Mouse (Mus musculus) ES-Bruce4 (cell line): ENCODE measurements around the gene Ctnna3. TPM values are rescaled to one million over a fixed set of nuclear protein-coding genes. Genes with fewer than 3 reads are reported as not detected.

ENCODE experiments used
- H3K27ac ChIP-seq: 2 replicates; pipeline ENCODE4 v1.5.1; 2012; ENCODE audit warnings: low read length, inconsistent platforms; ENCODE audit not compliant: insufficient read depth
- H3K27me3 ChIP-seq: 2 replicates; pipeline ENCODE4 v1.6.1; 2012; ENCODE audit warnings: mild to moderate bottlenecking, low read length, inconsistent platforms; ENCODE audit not compliant: control insufficient read depth, poor library complexity, insufficient read depth, severe bottlenecking
- H3K36me3 ChIP-seq: 2 replicates; pipeline ENCODE4 v1.6.1; 2012; ENCODE audit warnings: inconsistent platforms, mild to moderate bottlenecking, low read length, moderate library complexity; ENCODE audit not compliant: control insufficient read depth, poor library complexity, insufficient read depth, severe bottlenecking
- H3K4me1 ChIP-seq: one replicate; pipeline ENCODE4 v1.8.1; 2011; ENCODE audit warnings: low read length; ENCODE audit not compliant: control insufficient read depth, insufficient read depth
- H3K4me3 ChIP-seq: 2 replicates; pipeline ENCODE4 v1.5.1; 2011; ENCODE audit warnings: low read depth, mild to moderate bottlenecking, low read length
- H3K9ac ChIP-seq: 2 replicates; pipeline ENCODE4 v1.6.1; 2012; ENCODE audit warnings: low read depth, mild to moderate bottlenecking, inconsistent platforms; ENCODE audit not compliant: poor library complexity, severe bottlenecking
- H3K9me3 ChIP-seq: replicated peaks from 2 replicates; pipeline ENCODE4 v1.6.1; 2012; ENCODE audit warnings: mild to moderate bottlenecking, low read length, inconsistent platforms; ENCODE audit not compliant: control insufficient read depth, poor library complexity, insufficient read depth, severe bottlenecking
- CTCF ChIP-seq: IDR thresholded peaks from one replicate; pipeline ENCODE4 v1.8.1; 2011; ENCODE audit warnings: low read depth, low read length
- EP300 ChIP-seq: IDR thresholded peaks from 2 replicates; pipeline ENCODE4 v1.6.1; 2011; ENCODE audit warnings: low read depth, low read length; ENCODE audit not compliant: insufficient read depth
- POLR2A ChIP-seq: IDR thresholded peaks from one replicate; pipeline ENCODE4 v1.8.1; 2011; ENCODE audit warnings: low read length; ENCODE audit not compliant: insufficient read depth
- polyA plus RNA-seq: library from polyadenylated mRNA; stranded (reverse); fragments of >200 nt; gene quantifications from 2 replicates; pipeline ENCODE4 v1.2.4, GENCODE M21; 2011; ENCODE audit warnings: low read depth; ENCODE audit not compliant: missing spikeins, insufficient read depth, insufficient read length

Ctnna3 gene
- polyA plus RNA-seq, 1 experiment = not detected

- Histone ChIP-seq H3K9me3 (no peaks in the 10 kb centered on the region), H3K36me3 (no peaks in the 10 kb centered on the region), H3K27me3 (no peaks in the 10 kb centered on the region), H3K4me1 (no peaks in the 10 kb centered on the region), H3K27ac (no peak overlapping the region), H3K4me3 (no peak overlapping the region), H3K9ac (no peak overlapping the region)
- no peak for TF ChIP-seq CTCF
- no peak for TF ChIP-seq POLR2A
- no peak for TF ChIP-seq EP300
Measured at GRCm38 (mm10) chr10:64030901-64031300, 601.0 kb downstream of the Ctnna3 start.

- Histone ChIP-seq H3K4me1 (no peaks in the 10 kb centered on the region), H3K4me3 (no peak overlapping the region), H3K27ac (no peak overlapping the region)
Measured at GRCm38 (mm10) chr10:64039760-64040535, 610.0 kb downstream of the Ctnna3 start.

GRCm38 (mm10) chr10:64041218-64041617, 611.3 kb downstream of the Ctnna3 start:
- H3K27ac ChIP-seq = no peak overlapping the region
- H3K4me1 ChIP-seq = no peaks in the 10 kb centered on the region
- TF ChIP-seq CTCF (no peak), POLR2A (no peak), EP300 (no peak)
- no peaks in the 10 kb centered on the region for H3K9me3 ChIP-seq
- no peak overlapping the region for H3K9ac ChIP-seq
- H3K36me3 ChIP-seq = no peaks in the 10 kb centered on the region
- H3K27me3 ChIP-seq = no peaks in the 10 kb centered on the region
- no peak overlapping the region for H3K4me3 ChIP-seq

More at GRCm38 (mm10) chr10:64039760-64040535, 610.0 kb downstream of the Ctnna3 start:
- no peaks in the 10 kb centered on the region for H3K36me3 ChIP-seq
- H3K9ac ChIP-seq = no peak overlapping the region
- TF ChIP-seq POLR2A (no peak), CTCF (no peak), EP300 (no peak)
- H3K27me3 ChIP-seq = no peaks in the 10 kb centered on the region
- H3K9me3 ChIP-seq = no peaks in the 10 kb centered on the region

GRCm38 (mm10) chr10:64041892-64042291, 612.0 kb downstream of the Ctnna3 start:
- Histone ChIP-seq H3K36me3 (no peaks in the 10 kb centered on the region), H3K9me3 (no peaks in the 10 kb centered on the region), H3K4me3 (no peak overlapping the region), H3K27me3 (no peaks in the 10 kb centered on the region), H3K27ac (no peak overlapping the region), H3K4me1 (no peaks in the 10 kb centered on the region), H3K9ac (no peak overlapping the region)
- TF ChIP-seq EP300 = no peak
- no peak for TF ChIP-seq CTCF
- TF ChIP-seq POLR2A = no peak

- H3K9ac ChIP-seq = no peak overlapping the region
- H3K9me3 ChIP-seq = no peaks in the 10 kb centered on the region
- no peaks in the 10 kb centered on the region for H3K4me1 ChIP-seq
- TF ChIP-seq EP300 = no peak
- no peak for TF ChIP-seq POLR2A
- no peak for TF ChIP-seq CTCF
- H3K36me3 ChIP-seq = no peaks in the 10 kb centered on the region
- H3K4me3 ChIP-seq = no peak overlapping the region
- H3K27me3 ChIP-seq = no peaks in the 10 kb centered on the region
- H3K27ac ChIP-seq = no peak overlapping the region
Measured at GRCm38 (mm10) chr10:64049151-64049550, 619.3 kb downstream of the Ctnna3 start.

GRCm38 (mm10) chr10:64049946-64050345, 620.0 kb downstream of the Ctnna3 start:
- Histone ChIP-seq H3K36me3 (no peaks in the 10 kb centered on the region), H3K4me1 (no peaks in the 10 kb centered on the region), H3K9me3 (no peaks in the 10 kb centered on the region), H3K27ac (no peak overlapping the region), H3K27me3 (no peaks in the 10 kb centered on the region), H3K9ac (no peak overlapping the region), H3K4me3 (no peak overlapping the region)
- TF ChIP-seq EP300 (no peak), CTCF (no peak), POLR2A (no peak)
